Comparison of ENCODE assay signal across 14 mouse cellular contexts in genomic region chr3:96480684-96481270, GRCm38 (mm10).
"Had no signal": no experiment of that assay in that cellular context is flagged by ENCODE, and none has a peak within 500 bp of the region (broad histone marks: within the 10 kb centered on the region; RNA-seq: fewer than 3 reads in every experiment).

No protein-coding gene starts in this region.

- DNase-seq: kidney, adult 11 months; kidney, adult 8-10 months; kidney, postnatal 10 days; kidney, postnatal 36 days; liver; lung, adult 18-20 months; lung, postnatal 10 days; lung, postnatal 36 days; midbrain, embryonic 14.5 days; right cerebral cortex, adult 18-20 months; right cerebral cortex, postnatal 14 days; right cerebral cortex, postnatal 4 days; thymus, adult 2 months; thymus, postnatal 25 days had no signal
